ENCODE assay signal across 14 mouse cellular contexts in the genomic region with DNA sequence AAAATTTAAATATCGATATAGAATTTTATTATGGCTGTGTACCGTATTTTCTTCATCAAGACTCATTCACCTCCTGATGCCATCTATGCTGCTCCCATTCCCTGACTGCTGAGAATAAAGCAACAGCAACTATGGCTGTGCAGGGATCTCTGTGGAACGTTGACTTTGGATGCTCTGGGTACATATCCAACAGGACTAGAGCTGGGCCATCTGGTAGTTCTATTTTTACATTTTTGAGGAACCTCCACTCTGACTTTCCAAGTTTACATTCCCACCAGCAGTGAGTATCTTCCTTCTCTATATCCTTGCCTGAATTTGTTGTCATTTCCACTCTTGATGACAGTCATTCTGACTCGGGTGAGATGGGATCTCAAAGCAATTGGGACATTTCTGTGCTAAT.
"Had no signal": no experiment of that assay in that cellular context is flagged by ENCODE, and none has a peak within 500 bp of the region (broad histone marks: within the 10 kb centered on the region; RNA-seq: fewer than 3 reads in every experiment).

No protein-coding gene starts in this region.

- ATAC-seq: liver, postnatal 0 days; lung, postnatal 0 days; midbrain, embryonic 16.5 days had no signal

- DNase-seq: liver, postnatal 0 days; lung, adult 2 months; lung, postnatal 14 days; lung, postnatal 36 days; midbrain, embryonic 14.5 days; retina, postnatal 1 day; right cerebral cortex, postnatal 25 days; right cerebral cortex, postnatal 4 days; spleen, adult 18-20 months; thymus, adult 2 months; thymus, postnatal 25 days; thymus, postnatal 4 days had no signal
